Mouse (Mus musculus) right cerebral cortex, postnatal 14 days (tissue): ENCODE results near the gene Ada.
"Not testable (repeated sequence)": the region's sequence is repeated elsewhere in the genome, so short reads cannot be mapped to it uniquely, and the experiment has no call there.

Experiments
- DNase-seq: peaks from one replicate; pipeline ENCODE4 v3.0.0; 2022

Ada gene

GRCm38 (mm10) chr2:163693716-163694314 is 56.2 kb downstream of the Ada start:
- DNase-seq: no peak

DNA sequence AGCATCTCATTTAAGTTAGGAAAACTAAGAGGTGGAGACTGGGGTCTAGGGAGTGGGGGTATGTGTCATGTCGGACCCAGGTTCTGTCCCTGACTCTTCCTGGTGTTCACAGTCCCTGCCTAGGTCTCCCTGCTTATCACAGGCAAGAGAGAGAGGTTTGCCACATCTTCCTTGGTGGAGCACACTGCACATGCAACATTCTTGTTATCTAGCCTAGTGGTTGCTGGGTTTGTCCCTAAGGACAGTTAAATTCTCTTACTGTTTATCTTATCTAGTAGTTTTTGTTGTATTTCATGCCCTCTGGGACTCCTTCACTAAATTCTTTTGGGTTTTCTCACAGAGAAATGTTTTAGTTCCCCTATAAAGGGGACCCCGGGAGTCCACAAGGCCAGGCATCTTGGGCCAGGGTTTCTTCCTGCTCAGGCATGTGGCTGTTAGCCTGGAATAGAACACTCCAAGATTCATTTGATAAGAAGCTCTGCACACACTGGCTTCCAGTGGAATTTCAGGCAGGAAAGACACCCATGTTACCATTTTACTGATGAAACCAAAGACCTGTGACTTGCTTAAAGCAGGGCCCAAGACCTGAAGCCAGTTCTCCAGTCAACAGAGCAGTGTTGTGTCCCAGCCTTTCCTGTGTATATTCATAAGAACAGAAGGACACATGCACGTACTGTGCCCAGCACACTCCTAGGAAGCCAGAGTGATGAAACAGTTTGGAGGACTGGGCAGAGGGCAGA is 57.0 kb downstream of the Ada start:
- DNase-seq: no peak

- no peak for DNase-seq
Observed at GRCm38 (mm10) chr2:163691846-163692605, 58.0 kb downstream of the Ada start.

DNA sequence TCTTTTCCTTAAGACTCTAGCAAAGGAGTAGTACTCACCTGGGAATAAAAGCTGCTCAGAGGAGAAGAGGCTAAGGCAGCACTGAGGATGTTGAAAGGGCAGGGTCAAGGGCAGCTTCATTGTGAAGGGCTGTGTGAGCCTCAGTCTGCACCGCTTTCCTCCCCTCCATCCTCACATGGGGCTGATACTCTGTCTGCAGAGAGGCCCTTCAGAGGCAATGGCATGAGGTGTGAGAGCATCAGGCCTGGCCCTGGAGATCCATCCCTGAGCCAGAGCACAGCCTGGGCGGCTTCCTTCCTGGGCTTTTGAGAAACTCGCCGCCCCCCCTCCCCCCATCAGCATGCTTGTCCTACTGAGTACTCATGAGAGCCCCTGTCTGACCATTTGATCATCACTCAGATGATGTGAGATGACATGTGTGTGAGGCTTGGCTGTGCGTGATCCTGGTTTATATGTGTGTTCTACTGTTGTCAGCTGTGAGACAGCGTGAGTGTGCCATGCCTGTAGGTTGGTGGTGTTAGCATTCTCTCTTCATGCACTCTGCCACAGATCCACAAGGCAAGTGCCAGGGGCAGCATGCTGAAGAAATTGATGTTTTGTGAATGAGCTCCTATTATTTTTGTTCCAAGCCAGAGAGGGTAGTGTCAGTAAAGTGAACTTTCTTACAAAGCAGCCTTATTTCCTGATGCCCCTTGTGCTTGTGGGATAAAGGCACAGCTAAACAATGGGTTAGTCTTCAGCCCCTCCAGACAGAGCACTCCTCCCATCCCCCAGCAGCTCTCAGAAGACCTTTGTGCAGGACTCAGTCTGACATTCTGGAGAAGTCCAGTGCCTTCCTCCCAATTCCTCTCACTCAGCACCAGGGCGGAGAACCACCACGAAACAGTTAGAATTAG is 59.4 kb downstream of the Ada start:
- no peak for DNase-seq

DNA sequence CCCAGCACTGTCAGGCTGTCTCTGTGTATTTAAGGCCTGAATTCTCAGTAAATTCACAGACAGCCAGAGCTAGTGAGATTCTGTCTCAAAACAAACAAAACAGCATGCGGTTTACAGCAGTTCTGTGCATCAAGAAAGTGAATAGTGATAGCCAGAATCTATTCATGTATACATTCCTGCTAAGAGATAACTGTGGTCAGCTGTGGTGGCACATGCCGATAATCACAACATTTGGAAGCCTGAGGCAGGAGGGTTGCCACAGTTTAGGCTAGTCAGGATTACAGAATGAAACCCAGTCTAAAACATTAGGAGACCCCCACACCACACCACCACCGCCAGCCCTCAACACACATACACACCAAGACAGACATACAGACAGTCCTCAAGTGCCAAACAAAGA is 60.3 kb downstream of the Ada start:
- DNase-seq: no peak

DNA sequence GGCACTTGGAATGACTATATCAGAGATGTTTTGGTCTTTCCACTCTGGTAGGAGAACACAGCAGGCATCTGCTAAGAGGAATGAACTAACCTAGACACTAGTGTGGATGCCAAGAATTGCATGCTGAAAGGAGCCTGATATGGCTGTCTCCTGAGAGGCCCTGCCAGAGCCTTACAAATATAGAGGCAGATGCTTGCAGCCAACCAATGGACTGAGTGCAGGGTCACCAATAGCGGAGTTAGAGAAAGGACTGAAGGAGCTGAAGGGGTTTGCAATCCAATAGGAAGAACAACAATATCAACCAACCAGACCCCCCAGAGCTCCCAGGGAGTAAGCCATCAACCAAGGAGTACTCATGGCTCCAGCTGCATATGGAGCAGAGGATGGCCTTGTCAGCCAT is 61.7 kb downstream of the Ada start:
- DNase-seq: not testable (repeated sequence)

- no peak for DNase-seq
Observed at GRCm38 (mm10) chr2:163686886-163687285, 63.2 kb downstream of the Ada start.

- no peak for DNase-seq
Observed at GRCm38 (mm10) chr2:163686233-163686632, 63.8 kb downstream of the Ada start.

DNA sequence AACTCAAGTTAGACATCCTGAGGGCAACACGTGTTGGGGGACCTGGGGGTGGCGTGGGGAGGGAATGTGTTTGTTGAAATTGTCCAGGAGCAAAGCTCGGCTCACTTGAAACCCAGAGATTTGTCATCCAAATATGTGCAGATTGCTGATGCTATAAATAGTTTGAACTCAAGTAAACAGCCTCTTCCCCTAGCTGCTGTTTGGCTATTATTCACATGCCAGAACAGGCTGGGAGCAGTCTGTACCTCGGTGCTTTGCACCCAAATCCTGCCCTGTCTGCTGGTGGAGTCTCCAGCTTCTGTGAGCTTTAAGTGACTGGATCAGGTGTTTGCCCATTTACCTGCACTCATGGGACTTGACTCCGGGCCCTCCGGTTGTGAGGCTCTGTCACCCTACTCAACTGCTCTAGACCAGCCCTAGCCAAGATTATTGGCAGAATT is 64.3 kb downstream of the Ada start:
- DNase-seq: no peak

- DNase-seq: no peak
Observed at GRCm38 (mm10) chr2:163685287-163685686, 64.8 kb downstream of the Ada start.

- DNase-seq: no peak
Observed at GRCm38 (mm10) chr2:163682344-163682743, 67.7 kb downstream of the Ada start.

- no peak for DNase-seq
Observed at GRCm38 (mm10) chr2:163676745-163677144, 73.3 kb downstream of the Ada start.
